Mouse (Mus musculus): ENCODE results near the gene Gpx5. TPM values are rescaled to one million over a fixed set of nuclear protein-coding genes. Genes with fewer than 3 reads are reported as not detected.

The Gpx5 gene
- polyA plus RNA-seq, 1 experiment from 2014 or later: not detected

Other genes starting within 250 kb of the Gpx5 start
- not detected in 2 replicates for gene Olfr1370, start 217.8 kb downstream of the Gpx5 start, polyA plus RNA-seq (2014; fragmentation: Nextera tagmentation; extraction: Ambion mirVana)
- not detected in 2 replicates for gene Olfr1369-ps1, start 181.2 kb downstream of the Gpx5 start, polyA plus RNA-seq (2014; fragmentation: Nextera tagmentation; extraction: Ambion mirVana)
- not detected in 2 replicates for gene Olfr263, start 163.1 kb downstream of the Gpx5 start, polyA plus RNA-seq (2014; fragmentation: Nextera tagmentation; extraction: Ambion mirVana)
- gene Olfr1368, start 146.9 kb downstream of the Gpx5 start, polyA plus RNA-seq (2014; fragmentation: Nextera tagmentation; extraction: Ambion mirVana): not detected in 2 replicates
- 78.2 and 84.3 TPM in 2 replicates for gene Trim27, start 113.3 kb downstream of the Gpx5 start, polyA plus RNA-seq (2014; fragmentation: Nextera tagmentation; extraction: Ambion mirVana)
- not detected in 2 replicates for gene Gpx6, start 19.4 kb upstream of the Gpx5 start, polyA plus RNA-seq (2014; fragmentation: Nextera tagmentation; extraction: Ambion mirVana)
- not detected in 2 replicates for gene Olfr1367, start 54.2 kb upstream of the Gpx5 start, polyA plus RNA-seq (2014; fragmentation: Nextera tagmentation; extraction: Ambion mirVana)
- gene Zscan12, start 70.1 kb upstream of the Gpx5 start, polyA plus RNA-seq (2014; fragmentation: Nextera tagmentation; extraction: Ambion mirVana): 11.8 and 15.9 TPM in 2 replicates
- gene Zkscan3, start 110.0 kb upstream of the Gpx5 start, polyA plus RNA-seq (2014; fragmentation: Nextera tagmentation; extraction: Ambion mirVana): 61.8 and 69.9 TPM in 2 replicates
- gene Pgbd1, start 148.3 kb upstream of the Gpx5 start, polyA plus RNA-seq (2014; fragmentation: Nextera tagmentation; extraction: Ambion mirVana): 3.9 and 5.2 TPM in 2 replicates
- gene Zscan26, start 161.0 kb upstream of the Gpx5 start, polyA plus RNA-seq (2014; fragmentation: Nextera tagmentation; extraction: Ambion mirVana): 15.7 and 17.6 TPM in 2 replicates
- 3.2 and 5.1 TPM in 2 replicates for gene Nkapl, start 175.8 kb upstream of the Gpx5 start, polyA plus RNA-seq (2014; fragmentation: Nextera tagmentation; extraction: Ambion mirVana)
- gene Zkscan4, start 186.2 kb upstream of the Gpx5 start, polyA plus RNA-seq (2014; fragmentation: Nextera tagmentation; extraction: Ambion mirVana): 8.8 and 9.7 TPM in 2 replicates
- not detected in 2 replicates for gene Gm10065, start 186.7 kb upstream of the Gpx5 start, polyA plus RNA-seq (2014; fragmentation: Nextera tagmentation; extraction: Ambion mirVana)
- 0.34 and 0.54 TPM in 2 replicates for gene AK157302, start 202.5 kb upstream of the Gpx5 start, polyA plus RNA-seq (2014; fragmentation: Nextera tagmentation; extraction: Ambion mirVana)
- gene Gm11273, start 208.7 kb upstream of the Gpx5 start, polyA plus RNA-seq (2014; fragmentation: Nextera tagmentation; extraction: Ambion mirVana): 4.7 and 6.6 TPM in 2 replicates
- 6.1 and 10.9 TPM in 2 replicates for gene Zkscan8, start 238.4 kb upstream of the Gpx5 start, polyA plus RNA-seq (2014; fragmentation: Nextera tagmentation; extraction: Ambion mirVana)